Mouse (Mus musculus): Measurements from ENCODE around the gene Gpa33.

The Gpa33 gene

DNA sequence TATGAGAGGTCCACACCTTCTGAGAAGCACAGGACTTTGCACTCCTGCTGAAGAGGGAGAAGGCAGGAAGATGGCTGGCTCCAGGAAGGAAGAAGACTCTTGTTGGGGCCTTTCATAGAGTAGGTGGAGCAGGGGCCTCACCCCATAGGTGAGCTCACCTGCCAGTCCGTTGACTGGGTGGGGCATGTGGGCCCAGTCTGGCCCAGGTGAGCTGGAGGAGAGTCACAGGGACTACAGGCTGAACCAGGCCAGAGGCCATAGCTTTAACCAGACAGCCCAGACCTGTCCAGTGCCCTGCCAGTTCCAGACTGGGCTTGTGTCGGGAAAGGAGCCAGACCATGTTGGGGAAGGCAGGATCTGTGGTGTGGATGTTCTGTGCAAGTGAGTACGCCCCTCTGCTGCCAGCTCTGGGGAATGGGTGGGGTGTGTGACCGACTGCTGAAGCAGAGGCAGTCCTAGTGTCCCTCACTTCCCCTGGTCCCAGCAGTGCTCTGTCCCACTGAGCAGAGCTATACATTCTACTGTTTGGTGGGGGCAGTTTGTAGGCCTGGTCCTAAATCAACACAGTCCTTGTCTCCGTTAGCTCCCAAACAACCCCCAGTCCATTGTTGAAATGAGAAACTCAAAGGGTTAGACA, at the start of gene Gpa33:
Gene Gpa33 (plus strand): TSS at position 15 of the 637 bp plus-strand sequence.
- no peak for DNase-seq (ENCODE audit: low spot score in 2 of 2)

DNA sequence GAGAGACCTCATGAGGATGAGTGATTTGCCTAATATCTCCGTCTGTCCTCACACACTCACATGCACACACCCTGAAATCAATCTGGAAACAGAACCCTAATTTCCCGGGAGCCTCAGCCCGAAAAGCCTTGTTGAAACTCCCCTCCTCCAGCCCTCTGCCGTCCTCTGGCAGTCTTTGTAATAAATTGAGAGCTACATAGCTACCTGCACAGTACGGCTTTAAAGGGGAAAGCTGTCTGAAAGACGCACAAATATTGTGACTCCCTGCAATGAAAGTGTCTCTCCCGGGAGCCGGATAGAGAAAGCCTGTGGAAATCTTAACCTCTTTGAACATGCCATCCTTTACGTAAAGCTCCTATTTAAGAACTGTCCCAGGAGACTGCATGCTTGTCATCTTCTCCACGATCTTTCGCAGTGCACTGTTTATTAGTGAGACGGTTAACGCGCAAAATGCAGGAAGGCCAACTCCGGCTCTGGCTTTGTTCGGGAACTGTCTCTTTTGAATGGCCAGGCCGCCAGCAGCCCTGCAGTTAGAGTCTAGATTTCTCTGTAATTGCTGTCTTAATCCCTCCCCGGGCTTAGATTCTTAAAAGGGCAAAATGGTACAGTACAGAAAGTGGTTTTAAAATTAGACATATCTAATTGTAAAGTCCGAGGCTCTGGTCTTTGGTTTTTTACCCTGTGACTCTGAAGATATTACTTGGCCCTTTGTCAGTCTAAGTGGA, 41.4 kb upstream of the Gpa33 start:
- DNase-seq (ENCODE audit: low spot score in 2 of 2): no peak

GRCm38 (mm10) chr1:166089337-166089736, 40.7 kb upstream of the Gpa33 start:
- DNase-seq (ENCODE audit: low spot score in 2 of 2): no peak

DNA sequence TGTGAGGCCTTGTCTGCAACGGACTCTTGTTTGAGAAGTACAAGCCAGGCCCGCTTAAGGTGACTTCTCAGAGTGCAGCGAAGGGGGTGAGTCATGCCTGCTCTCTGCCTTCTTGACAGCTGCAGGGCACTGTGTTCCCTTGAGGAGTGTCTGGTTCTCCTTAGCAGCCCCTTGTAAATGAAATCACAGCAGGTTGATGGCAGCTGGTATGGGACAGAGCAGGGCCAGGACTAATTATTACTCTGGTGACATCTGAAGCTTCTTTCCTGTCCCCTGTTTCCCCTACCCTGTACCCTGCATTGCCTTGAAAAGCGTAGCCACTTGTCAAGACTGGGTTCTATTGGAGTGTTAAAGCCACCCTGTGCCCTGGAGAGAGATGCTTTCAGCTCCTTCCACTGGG, 40.3 kb upstream of the Gpa33 start:
- no peak for DNase-seq (ENCODE audit: low spot score in 2 of 2)

DNA sequence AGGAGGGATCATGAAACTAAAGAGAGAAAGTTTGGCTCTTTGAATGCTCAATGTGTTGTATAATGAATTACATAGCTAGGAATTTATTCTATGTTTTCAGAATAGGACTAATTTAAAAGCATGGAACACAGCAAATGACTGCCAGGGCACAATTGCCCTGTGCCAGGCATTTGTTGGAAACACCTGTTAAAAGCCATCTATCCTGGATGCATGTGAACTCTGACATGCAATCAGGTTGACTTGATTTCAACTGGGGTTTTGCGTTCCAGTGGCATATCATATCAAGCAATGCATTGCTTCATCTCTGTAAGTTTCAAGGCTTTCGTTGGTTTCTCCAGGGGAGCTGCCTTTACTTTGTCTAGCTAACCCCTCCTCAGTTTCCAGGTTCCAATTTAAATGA, 39.7 kb upstream of the Gpa33 start:
- DNase-seq (ENCODE audit: low spot score in 2 of 2): no peak

DNA sequence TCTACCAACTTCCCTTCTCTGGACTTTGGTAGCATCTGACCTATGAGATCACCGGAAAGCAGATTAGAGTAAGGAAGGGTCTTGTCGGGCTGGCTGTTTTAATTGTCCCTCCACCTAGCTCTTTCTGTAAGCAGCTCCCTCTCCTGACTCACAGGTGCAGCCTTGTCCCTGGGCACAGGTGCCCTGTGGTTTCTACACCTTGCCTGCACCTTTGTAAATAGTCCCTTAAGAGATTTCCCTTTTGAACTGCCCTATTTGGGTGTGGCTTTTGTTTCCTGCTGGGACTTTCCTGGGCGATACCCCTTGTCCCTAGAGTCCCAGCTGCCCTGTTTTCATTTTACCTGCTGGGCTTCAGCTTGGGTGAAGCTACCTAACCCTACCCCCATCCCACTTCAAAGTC, 35.6 kb upstream of the Gpa33 start:
- no peak for DNase-seq (ENCODE audit: low spot score in 2 of 2)

DNA sequence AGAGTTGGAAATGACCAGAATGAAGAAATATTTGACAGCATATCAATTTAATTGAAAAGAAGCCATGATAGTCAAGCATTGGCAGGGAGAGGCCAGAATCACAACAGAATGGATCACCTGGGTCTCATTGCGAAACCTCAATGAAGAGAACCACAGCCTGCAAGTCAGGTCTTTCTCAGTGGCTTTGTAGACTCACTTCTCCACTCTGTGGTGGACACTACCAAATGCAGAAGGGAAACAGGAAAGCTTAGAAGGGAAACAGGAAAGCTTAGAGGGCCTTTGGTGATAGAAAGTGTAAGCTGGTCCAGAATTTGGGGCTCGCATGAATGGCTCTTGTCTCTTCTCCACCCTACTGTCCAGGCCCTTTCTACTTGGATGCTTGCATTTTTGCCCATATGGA, 31.9 kb upstream of the Gpa33 start:
- no peak for DNase-seq (ENCODE audit: low spot score in 2 of 2)

GRCm38 (mm10) chr1:166102920-166103608, 27.0 kb upstream of the Gpa33 start:
- DNase-seq (ENCODE audit: low spot score in 2 of 2): no peak

DNA sequence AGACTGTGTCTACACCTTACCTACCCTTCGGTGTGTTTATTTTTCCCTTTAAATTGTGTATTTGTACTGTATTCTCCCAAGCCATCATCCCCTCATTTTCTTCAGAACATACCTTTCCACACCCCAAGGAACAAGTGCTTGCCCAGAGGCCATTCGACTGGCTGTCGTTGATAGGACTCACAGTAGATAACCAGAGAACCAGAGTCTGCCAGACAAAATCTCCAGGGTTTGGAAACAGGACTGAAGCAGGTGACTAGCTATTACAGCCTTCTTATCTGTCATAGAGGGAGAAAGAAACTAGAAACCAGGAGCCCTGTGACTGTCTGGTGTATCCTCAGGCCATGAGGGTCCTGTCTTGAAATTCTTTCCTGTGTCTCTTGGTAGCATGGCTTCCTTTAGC, 25.2 kb upstream of the Gpa33 start:
- no peak for DNase-seq (ENCODE audit: low spot score in 2 of 2)

GRCm38 (mm10) chr1:166105464-166105863, 24.6 kb upstream of the Gpa33 start:
- no peak for DNase-seq (ENCODE audit: low spot score in 2 of 2)

DNA sequence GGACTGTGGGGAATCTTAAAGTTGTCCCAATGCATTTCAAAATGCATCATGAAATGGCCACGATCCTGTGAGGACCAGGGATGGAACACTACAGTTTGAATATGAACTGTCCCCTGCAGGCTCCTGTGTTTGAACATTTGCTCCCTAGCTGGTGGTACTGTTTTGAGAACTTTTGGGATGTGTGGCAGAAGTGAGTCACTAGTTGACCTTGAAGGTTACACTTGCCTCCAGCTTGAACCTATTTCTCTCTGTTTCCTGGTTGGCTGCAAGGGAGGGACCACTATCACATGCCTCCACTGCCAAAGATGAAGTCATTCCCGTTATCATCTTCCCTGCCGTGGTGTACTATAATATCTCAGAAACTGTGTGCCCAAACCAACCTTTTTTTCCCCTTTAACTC, 15.1 kb upstream of the Gpa33 start:
- no peak for DNase-seq (ENCODE audit: low spot score in 2 of 2)

- DNase-seq (ENCODE audit: low spot score in 2 of 2): no peak
Measured at GRCm38 (mm10) chr1:166115719-166116118, 14.3 kb upstream of the Gpa33 start.

DNA sequence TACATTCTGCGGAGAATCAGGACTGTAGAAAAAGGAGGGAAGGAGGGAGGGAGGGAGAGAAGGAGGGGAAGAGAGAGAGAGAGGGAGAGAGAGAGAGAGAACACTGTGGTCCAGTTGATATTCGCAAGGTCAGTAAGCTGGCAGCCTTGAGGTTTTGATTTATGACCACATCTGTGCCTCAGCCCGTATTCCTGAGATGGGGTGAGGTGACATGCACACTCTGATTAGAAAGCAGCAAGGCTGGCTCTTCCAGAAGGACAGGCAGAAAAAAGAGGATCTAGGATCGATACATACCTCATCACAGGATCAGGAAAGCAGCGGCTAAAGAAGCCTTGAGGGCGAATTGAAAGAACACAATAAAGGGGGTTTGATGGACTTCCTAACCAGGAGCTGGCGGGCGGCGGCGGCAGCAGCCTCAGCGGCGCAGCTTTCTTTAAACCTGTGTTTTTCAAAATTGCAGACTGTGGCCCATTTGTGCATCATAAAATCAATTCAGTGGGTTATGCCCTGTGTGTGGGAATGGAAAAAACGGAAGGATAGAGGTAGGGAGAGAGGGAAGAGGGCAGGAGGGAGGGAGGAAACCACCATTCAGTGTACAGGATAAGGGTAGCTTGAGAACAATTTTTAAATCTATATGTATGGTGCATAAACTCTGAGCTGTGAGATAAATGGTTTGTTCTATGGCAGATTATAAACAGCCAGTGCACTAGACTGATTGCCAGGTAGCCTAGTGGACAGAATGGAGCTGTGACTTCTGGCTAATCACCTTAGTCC, 12.0 kb upstream of the Gpa33 start:
- no peak for DNase-seq (ENCODE audit: low spot score in 2 of 2)

DNA sequence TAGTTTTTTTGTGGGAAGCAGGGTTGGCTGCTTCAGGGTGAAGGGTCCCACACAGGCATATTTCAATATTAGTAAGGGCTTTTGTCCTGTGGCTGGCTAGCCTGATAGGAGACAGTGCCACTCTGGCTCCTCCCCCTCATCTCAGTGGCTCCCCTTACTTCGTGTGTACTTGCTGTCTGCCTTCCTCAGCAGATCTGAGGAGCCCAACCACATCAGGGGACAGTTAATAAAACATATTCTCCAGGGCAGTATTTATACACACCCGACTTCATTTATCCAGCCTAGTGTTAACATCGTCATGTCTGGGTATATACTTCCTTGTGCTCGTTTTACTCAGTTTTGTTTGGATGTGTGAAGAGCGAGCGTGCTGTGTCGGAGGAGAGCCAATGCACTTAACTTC, 7.9 kb upstream of the Gpa33 start:
- DNase-seq (ENCODE audit: low spot score in 2 of 2): no peak

DNA sequence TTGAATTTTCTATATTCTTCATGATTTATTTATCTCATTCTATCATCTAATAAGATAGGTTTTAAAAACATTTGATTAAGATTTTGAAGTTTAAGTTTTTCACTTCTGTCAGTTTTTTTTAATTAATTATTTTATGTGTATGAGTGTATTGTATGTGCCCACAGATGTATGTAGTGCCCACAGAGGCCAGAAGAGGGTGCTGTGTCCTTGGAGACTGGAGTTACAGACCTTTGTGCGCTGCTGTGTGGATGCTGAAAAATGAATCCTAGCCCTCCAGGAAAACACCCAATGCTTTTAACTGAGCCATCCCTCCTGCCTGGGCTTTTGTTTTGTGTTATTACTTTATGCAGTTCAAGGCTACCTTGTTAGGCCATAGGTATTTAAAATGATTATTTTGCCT, 7.0 kb upstream of the Gpa33 start:
- DNase-seq (ENCODE audit: low spot score in 2 of 2): no peak

DNA sequence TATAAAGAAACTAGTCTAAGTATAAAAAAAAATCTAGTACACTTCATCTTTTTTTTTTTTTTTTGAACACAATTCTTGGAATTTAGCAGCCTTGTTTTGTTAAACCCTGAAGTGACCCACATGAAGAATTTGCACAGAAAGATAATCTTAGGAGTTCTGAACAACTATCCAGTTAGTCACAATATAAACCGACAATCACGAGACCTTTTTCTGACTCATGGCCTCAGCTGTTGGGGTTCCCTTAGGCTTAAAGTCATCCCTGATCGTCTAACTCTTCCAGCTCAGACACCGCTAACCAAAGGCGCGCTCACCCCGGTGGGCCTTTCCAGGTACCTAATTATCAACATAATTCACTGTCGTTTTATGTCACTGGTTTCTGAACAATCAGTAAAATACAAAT, 6.3 kb upstream of the Gpa33 start:
- DNase-seq (ENCODE audit: low spot score in 2 of 2): no peak

GRCm38 (mm10) chr1:166124932-166125593, 5.0 kb upstream of the Gpa33 start:
- no peak for DNase-seq (ENCODE audit: low spot score in 2 of 2)

GRCm38 (mm10) chr1:166126290-166126689, 3.7 kb upstream of the Gpa33 start:
- DNase-seq (ENCODE audit: low spot score in 2 of 2): no peak

DNA sequence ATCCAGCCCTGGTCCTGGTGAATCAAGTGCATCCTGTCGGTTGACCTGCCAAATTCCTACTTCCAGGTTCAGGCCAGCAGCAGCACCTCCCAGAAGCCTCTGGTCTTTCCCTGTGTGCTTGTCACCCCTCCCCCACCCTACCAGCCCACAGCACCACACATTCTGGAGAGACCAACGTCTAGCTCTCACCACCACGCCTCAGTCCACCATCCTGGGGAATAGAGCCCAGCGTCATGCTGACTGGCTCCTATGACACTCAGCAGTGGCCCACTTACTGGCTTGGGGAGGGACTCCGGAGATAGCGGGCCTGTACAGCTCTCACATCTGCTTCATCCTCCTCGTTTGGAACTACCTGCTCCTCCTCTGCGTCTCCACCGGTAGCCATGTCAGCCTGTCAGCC, 3.2 kb upstream of the Gpa33 start:
- DNase-seq (ENCODE audit: low spot score in 2 of 2): no peak

DNA sequence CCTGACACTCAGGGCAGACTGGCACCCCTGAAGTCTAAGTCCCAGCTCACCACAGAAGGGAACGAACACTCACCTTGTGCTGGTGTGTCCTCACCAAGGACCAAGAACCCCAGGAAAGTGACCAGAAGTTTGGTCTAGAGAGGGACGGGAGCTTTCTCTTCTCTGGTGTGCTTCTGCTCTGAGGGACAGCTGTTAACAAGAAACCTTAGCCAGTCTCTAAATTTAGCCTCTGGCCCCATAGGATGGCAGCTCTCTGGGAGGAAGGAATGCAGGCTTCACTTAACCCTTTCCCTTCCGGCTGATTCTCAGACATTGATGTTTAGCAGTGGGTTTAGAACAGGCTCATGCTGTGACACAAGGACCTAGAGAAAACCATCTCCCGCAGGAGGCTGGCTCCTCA, 2.3 kb upstream of the Gpa33 start, which contains the start of gene Dusp27:
Gene Dusp27 (minus strand): TSS at position 204 of the 400 bp plus-strand sequence.
- DNase-seq (ENCODE audit: low spot score in 2 of 2): no peak

- DNase-seq (ENCODE audit: low spot score in 2 of 2): no peak
Measured at GRCm38 (mm10) chr1:166128551-166128950, 1.5 kb upstream of the Gpa33 start.

DNA sequence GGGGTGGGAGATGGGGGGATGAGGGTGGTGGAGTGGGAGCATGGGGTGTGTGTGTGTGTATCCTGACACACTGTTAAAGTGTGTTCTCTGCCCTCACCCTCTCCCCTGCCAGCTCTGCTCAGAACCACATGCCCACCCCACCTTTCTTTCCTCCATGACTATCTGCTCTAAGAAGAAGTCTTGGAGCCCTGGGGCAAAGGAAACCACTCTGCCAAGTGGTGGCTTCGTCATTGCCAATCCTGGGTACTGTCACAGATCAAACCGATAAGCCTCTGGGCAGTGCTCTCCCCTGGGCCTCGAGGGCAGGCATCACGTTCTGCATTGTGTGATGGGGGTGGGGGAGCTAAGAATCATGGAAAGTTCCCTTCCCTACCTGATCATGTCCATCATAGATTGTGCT, 2.3 kb downstream of the Gpa33 start:
- DNase-seq (ENCODE audit: low spot score in 2 of 2): no peak
